Mouse (Mus musculus): ENCODE measurements around the gene Grid1. TPM values are rescaled to one million over a fixed set of nuclear protein-coding genes. Genes with fewer than 3 reads are reported as not detected.

The Grid1 gene
- polyA plus RNA-seq, 1 experiment from 2014 or later = 0.26 TPM

- Histone ChIP-seq H3K4me1 (ENCODE audit: control insufficient read depth, insufficient read depth, low read length) (no peaks in the 10 kb centered on the region), H3K4me2 (ENCODE audit: low read depth, low read length) (no peak overlapping the region), H3K4me3 (ENCODE audit: low read length) (no peak overlapping the region), H3K9ac (ENCODE audit: low read length) (no peak overlapping the region), H3K9me3 (replicated peaks; ENCODE audit: control insufficient read depth, low read length) (no peaks in the 10 kb centered on the region), H3K27me3 (ENCODE audit: control insufficient read depth, insufficient read depth, low read length) (no peaks in the 10 kb centered on the region), H3K36me3 (ENCODE audit: control insufficient read depth, insufficient read depth) (no peaks in the 10 kb centered on the region), H3K27ac (ENCODE audit: low read length) (no peak overlapping the region)
- no peak for ATAC-seq (replicated peaks; ENCODE audit: extremely low read depth, insufficient read depth, low FRiP score)
- 59% methylated on average over 1 of the region's 1 CpGs for WGBS
Observed at GRCm38 (mm10) chr14:34793406-34794037, 26.4 kb upstream of the Grid1 start.

GRCm38 (mm10) chr14:34810763-34811489 is 9.0 kb upstream of the Grid1 start:
- WGBS = 18% methylated on average over 16 of the region's 16 CpGs
- H3K36me3 ChIP-seq (ENCODE audit: control insufficient read depth, insufficient read depth) = no peaks in the 10 kb centered on the region
- H3K4me1 ChIP-seq (ENCODE audit: control insufficient read depth, insufficient read depth, low read length) = no peaks in the 10 kb centered on the region
- H3K4me2 ChIP-seq (ENCODE audit: low read depth, low read length) = no peak overlapping the region
- no peak overlapping the region for H3K4me3 ChIP-seq (ENCODE audit: low read length)
- no peak for ATAC-seq (replicated peaks; ENCODE audit: extremely low read depth, insufficient read depth, low FRiP score)
- no peak overlapping the region for H3K27ac ChIP-seq (ENCODE audit: low read length)
- no peaks in the 10 kb centered on the region for H3K9me3 ChIP-seq (replicated peaks; ENCODE audit: control insufficient read depth, low read length)
- no peak overlapping the region for H3K9ac ChIP-seq (ENCODE audit: low read length)
- H3K27me3 ChIP-seq (ENCODE audit: control insufficient read depth, insufficient read depth, low read length) = peaks cover 13% of the 10 kb centered on the region

- Histone ChIP-seq H3K4me1 (ENCODE audit: control insufficient read depth, insufficient read depth, low read length) (no peaks in the 10 kb centered on the region), H3K4me3 (ENCODE audit: low read length) (no peak overlapping the region), H3K9me3 (replicated peaks; ENCODE audit: control insufficient read depth, low read length) (no peaks in the 10 kb centered on the region), H3K27ac (ENCODE audit: low read length) (no peak overlapping the region), H3K27me3 (ENCODE audit: control insufficient read depth, insufficient read depth, low read length) (peaks cover 18% of the 10 kb centered on the region), H3K36me3 (ENCODE audit: control insufficient read depth, insufficient read depth) (no peaks in the 10 kb centered on the region), H3K4me2 (ENCODE audit: low read depth, low read length) (no peak overlapping the region), H3K9ac (ENCODE audit: low read length) (no peak overlapping the region)
- no peak for ATAC-seq (replicated peaks; ENCODE audit: extremely low read depth, insufficient read depth, low FRiP score)
- 63% methylated on average over 10 of the region's 10 CpGs for WGBS
Observed at GRCm38 (mm10) chr14:34811490-34811808, 8.5 kb upstream of the Grid1 start.

- H3K27me3 ChIP-seq (ENCODE audit: control insufficient read depth, insufficient read depth, low read length) = peaks cover 61% of the 10 kb centered on the region
- H3K4me3 ChIP-seq (ENCODE audit: low read length) = no peak overlapping the region
- no peaks in the 10 kb centered on the region for H3K9me3 ChIP-seq (replicated peaks; ENCODE audit: control insufficient read depth, low read length)
- no peak for ATAC-seq (replicated peaks; ENCODE audit: extremely low read depth, insufficient read depth, low FRiP score)
- WGBS = 33% methylated on average over 3 of the region's 3 CpGs
- peaks cover 8% of the 10 kb centered on the region; the same call in 1 of the 2 replicates for H3K4me1 ChIP-seq (ENCODE audit: control insufficient read depth, insufficient read depth, low read length)
- H3K27ac ChIP-seq (ENCODE audit: low read length) = no peak overlapping the region
- H3K36me3 ChIP-seq (ENCODE audit: control insufficient read depth, insufficient read depth) = no peaks in the 10 kb centered on the region
- no peak overlapping the region for H3K9ac ChIP-seq (ENCODE audit: low read length)
- H3K4me2 ChIP-seq (ENCODE audit: low read depth, low read length) = no peak overlapping the region
Observed at GRCm38 (mm10) chr14:34816301-34816700, 3.6 kb upstream of the Grid1 start.

GRCm38 (mm10) chr14:34818387-34818980 is 1.4 kb upstream of the Grid1 start:
- peaks cover 81% of the 10 kb centered on the region for H3K27me3 ChIP-seq (ENCODE audit: control insufficient read depth, insufficient read depth, low read length)
- H3K9me3 ChIP-seq (replicated peaks; ENCODE audit: control insufficient read depth, low read length) = no peaks in the 10 kb centered on the region
- H3K27ac ChIP-seq (ENCODE audit: low read length) = no peak overlapping the region
- no peak overlapping the region for H3K9ac ChIP-seq (ENCODE audit: low read length)
- peaks cover 14% of the 10 kb centered on the region; the same call in 1 of the 2 replicates for H3K4me1 ChIP-seq (ENCODE audit: control insufficient read depth, insufficient read depth, low read length)
- H3K4me3 ChIP-seq (ENCODE audit: low read length) = peak overlapping the region; percentile 55; the same call in 1 of the 2 replicates
- 7% methylated on average over 9 of the region's 9 CpGs for WGBS
- no peak overlapping the region for H3K4me2 ChIP-seq (ENCODE audit: low read depth, low read length)
- ATAC-seq (replicated peaks; ENCODE audit: extremely low read depth, insufficient read depth, low FRiP score) = no peak
- H3K36me3 ChIP-seq (ENCODE audit: control insufficient read depth, insufficient read depth) = no peaks in the 10 kb centered on the region

GRCm38 (mm10) chr14:34819121-34819918 is 588 bp upstream of the Grid1 start:
- H3K4me1 ChIP-seq (ENCODE audit: control insufficient read depth, insufficient read depth, low read length) = peaks cover 14% of the 10 kb centered on the region; the same call in 1 of the 2 replicates
- WGBS = 2% methylated on average over 63 of the region's 85 CpGs
- H3K36me3 ChIP-seq (ENCODE audit: control insufficient read depth, insufficient read depth) = no peaks in the 10 kb centered on the region
- H3K9ac ChIP-seq (ENCODE audit: low read length) = no peak overlapping the region; the same call in 1 of the 2 replicates
- H3K27me3 ChIP-seq (ENCODE audit: control insufficient read depth, insufficient read depth, low read length) = peaks cover 89% of the 10 kb centered on the region
- H3K9me3 ChIP-seq (replicated peaks; ENCODE audit: control insufficient read depth, low read length) = no peaks in the 10 kb centered on the region
- ATAC-seq (replicated peaks; ENCODE audit: extremely low read depth, insufficient read depth, low FRiP score) = peak; percentile 44
- H3K4me2 ChIP-seq (ENCODE audit: low read depth, low read length) = peak overlapping the region; percentile 76
- H3K4me3 ChIP-seq (ENCODE audit: low read length) = peak overlapping the region; percentile 55
- H3K27ac ChIP-seq (ENCODE audit: low read length) = no peak overlapping the region

GRCm38 (mm10) chr14:34820653-34821005 is 721 bp downstream of the Grid1 start:
- H3K4me2 ChIP-seq (ENCODE audit: low read depth, low read length) = peak overlapping the region; percentile 76
- no peak overlapping the region for H3K27ac ChIP-seq (ENCODE audit: low read length)
- H3K9me3 ChIP-seq (replicated peaks; ENCODE audit: control insufficient read depth, low read length) = no peaks in the 10 kb centered on the region
- no peaks in the 10 kb centered on the region for H3K36me3 ChIP-seq (ENCODE audit: control insufficient read depth, insufficient read depth)
- peak overlapping the region; percentile 55 for H3K4me3 ChIP-seq (ENCODE audit: low read length)
- WGBS = 1% methylated on average over 12 of the region's 12 CpGs
- H3K27me3 ChIP-seq (ENCODE audit: control insufficient read depth, insufficient read depth, low read length) = peaks cover 87% of the 10 kb centered on the region
- H3K9ac ChIP-seq (ENCODE audit: low read length) = no peak overlapping the region
- ATAC-seq (replicated peaks; ENCODE audit: extremely low read depth, insufficient read depth, low FRiP score) = no peak
- peaks cover 14% of the 10 kb centered on the region; the same call in 1 of the 2 replicates for H3K4me1 ChIP-seq (ENCODE audit: control insufficient read depth, insufficient read depth, low read length)

- no peak overlapping the region for H3K27ac ChIP-seq (ENCODE audit: low read length)
- no peak for ATAC-seq (replicated peaks; ENCODE audit: extremely low read depth, insufficient read depth, low FRiP score)
- peak overlapping the region; percentile 55 for H3K4me3 ChIP-seq (ENCODE audit: low read length)
- peaks cover 14% of the 10 kb centered on the region; the same call in 1 of the 2 replicates for H3K4me1 ChIP-seq (ENCODE audit: control insufficient read depth, insufficient read depth, low read length)
- no peaks in the 10 kb centered on the region for H3K9me3 ChIP-seq (replicated peaks; ENCODE audit: control insufficient read depth, low read length)
- H3K27me3 ChIP-seq (ENCODE audit: control insufficient read depth, insufficient read depth, low read length) = peaks cover 80% of the 10 kb centered on the region
- H3K4me2 ChIP-seq (ENCODE audit: low read depth, low read length) = peak overlapping the region; percentile 76
- whole genome bisulfite sequencing = 2% methylated on average over 26 of the region's 26 CpGs
- H3K9ac ChIP-seq (ENCODE audit: low read length) = no peak overlapping the region
- H3K36me3 ChIP-seq (ENCODE audit: control insufficient read depth, insufficient read depth) = no peaks in the 10 kb centered on the region
Observed at GRCm38 (mm10) chr14:34821131-34821790, 1.4 kb downstream of the Grid1 start.
